In genomic region chr9:101908849-101909248, GRCm38 (mm10) we compare ENCODE assay signal across 20 mouse cellular contexts. TPM values are rescaled to one million over a fixed set of nuclear protein-coding genes. Genes with fewer than 3 reads are reported as not detected.
DNase-seq lines count a peak whose midpoint lies in the region; ATAC-seq and TF ChIP-seq lines count a peak whose summit lies in the region.
"Had no signal": no experiment of that assay in that cellular context is flagged by ENCODE, and none has a peak within 500 bp of the region (broad histone marks: within the 10 kb centered on the region; RNA-seq: fewer than 3 reads in every experiment).

No protein-coding gene starts in this region.

- 13% methylated on average over 5 of the region's 5 CpGs for WGBS in forebrain, embryonic 15.5 days
- 30% methylated on average over 5 of the region's 5 CpGs for WGBS in midbrain, embryonic 10.5 days
- 15% methylated on average over 5 of the region's 5 CpGs for WGBS in neural tube, embryonic 15.5 days

- H3K9me3 ChIP-seq in forebrain, embryonic 15.5 days: no peaks in the 10 kb centered on the region
- no peaks in the 10 kb centered on the region for H3K9me3 ChIP-seq in midbrain, embryonic 10.5 days (replicated peaks)
- H3K9me3 ChIP-seq in neural tube, embryonic 15.5 days (replicated peaks): no peaks in the 10 kb centered on the region
- H3K9me3 ChIP-seq: limb, embryonic 10.5 days had no signal

- no peak overlapping the region for H3K4me3 ChIP-seq in forebrain, embryonic 15.5 days
- H3K4me3 ChIP-seq in midbrain, embryonic 10.5 days: peak overlapping the region; percentile 20; the same call in 1 of the 2 replicates
- no peak overlapping the region for H3K4me3 ChIP-seq in neural tube, embryonic 15.5 days (replicated peaks)
- H3K4me3 ChIP-seq in gastrocnemius, adult 2 months: no peak overlapping the region
- H3K4me3 ChIP-seq: limb, embryonic 10.5 days; megakaryocyte, embryonic 14.5 days had no signal

- H3K27me3 ChIP-seq in forebrain, embryonic 15.5 days: no peaks in the 10 kb centered on the region
- no peaks in the 10 kb centered on the region; the same call in 1 of the 2 replicates for H3K27me3 ChIP-seq in midbrain, embryonic 10.5 days (ENCODE audit: low read depth, poor library complexity, severe bottlenecking)
- H3K27me3 ChIP-seq in neural tube, embryonic 15.5 days (replicated peaks): no peaks in the 10 kb centered on the region
- H3K27me3 ChIP-seq: megakaryocyte, embryonic 14.5 days had no signal

- H3K4me2 ChIP-seq in forebrain, embryonic 15.5 days (replicated peaks): no peak overlapping the region
- no peak overlapping the region for H3K4me2 ChIP-seq in neural tube, embryonic 15.5 days

- DNase-seq in retina, postnatal 1 day: peak; percentile 10
- no peak for DNase-seq in retina, embryonic 14.5 days (ENCODE audit: low spot score)
- peak; percentile 72 for DNase-seq in midbrain, embryonic 10.5 days (ENCODE audit: low spot score)
- DNase-seq in MN1 (ENCODE audit: low spot score): no peak
- no peak for DNase-seq in cerebellum, postnatal 36 days
- DNase-seq in gastrocnemius, adult 2 months: no peak
- DNase-seq: B cell, adult 2 months; heart, postnatal 4 days; kidney, adult 9 months; thymus, adult 2 months had no signal

- no peak for TF ChIP-seq CTCF in gastrocnemius, adult 2 months (IDR thresholded peaks at IDR 0.05)

- intact Hi-C loops in gastrocnemius, adult 2 months (cut with DNase I): no loop called here

- peak overlapping the region; percentile 49 for H3K27ac ChIP-seq in forebrain, embryonic 15.5 days (replicated peaks)
- H3K27ac ChIP-seq in midbrain, embryonic 10.5 days (replicated peaks): peak overlapping the region; percentile 84
- no peak overlapping the region for H3K27ac ChIP-seq in neural tube, embryonic 15.5 days (replicated peaks)
- H3K27ac ChIP-seq in gastrocnemius, adult 2 months: no peak overlapping the region
- H3K27ac ChIP-seq: limb, embryonic 10.5 days had no signal

- ATAC-seq in forebrain, embryonic 15.5 days (replicated peaks): peak; percentile 65
- peak; percentile 47; the same call in 1 of the 2 replicates for ATAC-seq in neural tube, embryonic 15.5 days (ENCODE audit: low FRiP score)

- H3K9ac ChIP-seq in forebrain, embryonic 15.5 days (replicated peaks): no peak overlapping the region
- H3K9ac ChIP-seq in neural tube, embryonic 15.5 days (replicated peaks): no peak overlapping the region

- H3K4me1 ChIP-seq in forebrain, embryonic 15.5 days: peaks cover 30% of the 10 kb centered on the region
- H3K4me1 ChIP-seq in midbrain, embryonic 10.5 days: peaks cover 29% of the 10 kb centered on the region
- H3K4me1 ChIP-seq in neural tube, embryonic 15.5 days: peaks cover 14% of the 10 kb centered on the region
- H3K4me1 ChIP-seq: limb, embryonic 10.5 days; megakaryocyte, embryonic 14.5 days had no signal

- no peaks in the 10 kb centered on the region for H3K36me3 ChIP-seq in forebrain, embryonic 15.5 days
- H3K36me3 ChIP-seq in midbrain, embryonic 10.5 days: no peaks in the 10 kb centered on the region
- no peaks in the 10 kb centered on the region for H3K36me3 ChIP-seq in neural tube, embryonic 15.5 days
- H3K36me3 ChIP-seq: limb, embryonic 10.5 days had no signal

RNA-seq across cellular contexts. Expression of gene 9630041A04Rik, which starts 47.2 kb away (rescaled TPM):
- polyA plus RNA-seq in forebrain, embryonic 15.5 days (2015; fragmentation: Nextera tagmentation; extraction: Ambion mirVana): 0.60 TPM in 1 of 2 replicates, not detected in the other
- polyA plus RNA-seq in midbrain, embryonic 10.5 days (2016; fragmentation: Nextera tagmentation; extraction: Ambion mirVana): 0.19 TPM in 1 of 2 replicates, not detected in the other
- polyA plus RNA-seq in neural tube, embryonic 15.5 days (2015; fragmentation: Nextera tagmentation; extraction: Ambion mirVana): 0.32 and 0.60 TPM in 2 replicates
- not detected for total RNA-seq in gastrocnemius, adult 2 months (2021)
- total RNA-seq: common myeloid progenitor, adult 5-6 weeks; gastrocnemius, postnatal 4 days; heart, postnatal 4 days; layer of hippocampus, adult 18-20 months; MEL had no signal
- polyA plus RNA-seq: limb, embryonic 10.5 days; liver, embryonic 16.5 days; spleen, adult 2 months; thymus, adult 2 months had no signal

Comparison
In these comparisons a context has a peak if more than half of its experiments do, and no peak if none do; other contexts are left out.
1. DNase-seq: peak in retina, postnatal 1 day (single experiment) and midbrain, embryonic 10.5 days (single experiment); none in retina, embryonic 14.5 days (single experiment), MN1 (single experiment), cerebellum, postnatal 36 days (0 of 2) and gastrocnemius, adult 2 months (single experiment).
2. H3K27ac ChIP-seq: peak in forebrain, embryonic 15.5 days (single experiment) and midbrain, embryonic 10.5 days (single experiment); none in neural tube, embryonic 15.5 days (single experiment) and gastrocnemius, adult 2 months (single experiment).